Mouse (Mus musculus): ENCODE measurements around the gene Olfr594.

DNA sequence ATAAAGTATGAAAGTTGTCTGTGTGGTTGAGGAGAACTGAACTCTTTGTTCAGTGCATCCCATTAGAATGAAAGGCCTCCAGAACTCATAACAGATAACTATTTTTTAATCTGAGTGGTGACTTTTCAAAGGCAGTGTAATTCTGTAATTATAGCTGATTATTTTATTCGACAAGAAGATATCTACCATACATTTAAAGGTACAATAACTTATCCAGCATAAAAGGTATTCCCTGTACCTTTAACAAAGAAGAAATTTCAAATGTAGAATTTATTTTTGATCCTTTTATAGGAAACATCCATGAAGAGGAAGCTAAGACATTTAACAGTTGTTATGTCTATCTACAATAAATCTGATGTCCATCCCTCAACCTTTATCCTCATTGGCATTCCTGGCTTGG, 5.2 kb upstream of the Olfr594 start, which contains the start of gene Olfr593:
- no peak for TF ChIP-seq GATA1 (IDR thresholded peaks at IDR 0.05; ENCODE audit: low read length)
- TF ChIP-seq TAL1 (IDR thresholded peaks at IDR 0.05; ENCODE audit: low read length): no peak
